Mouse (Mus musculus) WW6 (cell line): Measurements from ENCODE around the gene Sdhd.

Source experiments
- DNase-seq: peaks from one replicate; pipeline ENCODE4 v3.0.0-alpha.2; 2013; ENCODE audit warnings: low read depth, low spot score

The Sdhd gene

DNA sequence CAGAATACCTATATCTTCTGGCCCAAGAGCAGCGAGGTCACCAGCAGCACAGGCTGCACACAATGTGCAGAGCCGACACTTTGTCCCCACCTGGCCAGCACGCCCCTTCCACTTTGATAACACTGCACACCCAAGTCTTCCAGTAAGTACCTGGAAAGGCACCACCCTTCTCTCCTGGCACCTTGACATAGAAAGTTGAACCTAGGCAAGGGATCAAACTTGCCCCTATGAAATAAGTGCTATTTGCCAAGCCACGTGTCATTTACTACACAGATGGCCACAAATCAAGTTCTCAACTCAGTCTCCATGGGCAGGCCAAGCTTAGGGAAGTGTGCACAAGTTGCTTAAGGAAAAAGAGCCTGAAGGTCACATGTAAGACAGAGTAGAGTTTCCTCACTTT lies 16.7 kb downstream of the Sdhd start:
- DNase-seq = no peak

DNA sequence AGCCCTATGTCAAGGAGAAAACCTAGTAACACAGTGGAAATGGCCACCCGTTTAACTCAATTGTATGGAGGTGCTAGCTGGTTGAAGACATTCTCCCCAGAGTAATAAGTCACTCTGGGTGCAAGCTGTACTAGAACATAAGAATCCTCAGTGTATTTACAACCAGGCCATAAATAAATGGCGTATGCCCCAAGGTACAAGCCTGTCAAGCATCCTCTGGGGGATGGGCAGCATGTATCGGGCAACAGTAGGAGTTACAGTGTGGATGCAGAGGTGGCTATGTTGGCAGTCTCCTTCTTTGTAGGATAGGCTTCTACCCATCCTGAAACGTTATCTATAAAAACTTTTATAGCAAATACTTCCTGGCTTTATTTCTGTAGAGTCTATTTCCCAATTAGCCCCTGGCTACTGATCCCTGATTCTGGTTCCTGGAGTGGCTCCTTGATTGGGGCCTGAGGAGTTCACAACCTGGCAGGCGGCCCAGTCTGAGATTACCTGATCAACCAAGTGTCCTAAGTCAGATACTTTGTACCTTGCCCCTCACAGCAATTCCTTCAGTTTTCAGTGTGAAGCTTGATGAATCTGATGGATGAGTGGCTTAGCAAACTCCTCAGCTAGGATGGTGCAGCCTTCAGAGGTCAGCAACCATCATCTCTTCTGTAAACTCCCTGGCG lies 18.3 kb downstream of the Sdhd start:
- DNase-seq = no peak

GRCm38 (mm10) chr9:50580370-50580769 lies 23.2 kb downstream of the Sdhd start:
- no peak for DNase-seq

DNA sequence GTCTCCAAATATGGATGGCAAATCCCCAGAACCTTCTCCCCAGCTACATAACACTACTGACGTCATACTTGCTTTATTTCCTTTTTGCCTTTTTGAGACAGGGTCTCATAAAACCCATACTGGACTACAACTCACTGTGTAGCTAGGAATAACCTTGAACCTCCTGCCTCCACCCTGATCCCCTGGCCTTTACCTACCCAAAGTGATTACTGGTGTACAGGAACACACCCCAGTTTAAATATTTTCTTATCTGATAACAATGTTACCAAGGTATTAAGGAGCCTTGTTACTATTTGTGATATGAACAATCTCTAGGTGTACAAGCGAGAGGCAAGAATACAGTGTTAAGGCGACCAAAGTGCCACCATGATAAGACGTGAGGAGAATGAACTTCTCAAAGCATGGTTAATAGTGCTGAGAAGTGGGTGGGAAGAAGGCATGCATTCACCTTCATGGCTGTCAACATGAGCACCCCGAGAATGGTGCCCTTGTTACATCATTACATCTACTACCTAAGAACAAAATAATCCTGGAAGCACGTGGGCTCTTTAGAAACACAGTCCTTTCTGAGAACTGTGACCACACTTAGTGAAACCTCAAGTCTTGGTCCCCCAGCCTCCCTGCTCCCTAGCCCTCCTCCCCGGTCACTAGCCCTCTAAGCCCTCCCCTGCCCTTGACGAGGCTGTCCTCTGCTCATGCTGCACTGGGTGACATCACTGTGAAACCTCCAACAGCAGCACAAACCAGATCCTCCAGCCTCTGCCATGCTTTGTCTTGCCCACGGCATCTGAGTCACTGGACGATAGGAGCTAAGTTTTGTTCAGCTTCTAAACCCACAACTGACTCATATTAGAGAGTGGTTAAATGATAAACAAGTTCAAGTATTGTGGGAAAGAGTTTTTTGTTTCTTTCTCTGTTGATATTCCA lies 33.8 kb downstream of the Sdhd start:
- DNase-seq = no peak

GRCm38 (mm10) chr9:50567881-50568280 lies 35.7 kb downstream of the Sdhd start:
- DNase-seq = no peak

- DNase-seq = no peak
Observed at GRCm38 (mm10) chr9:50567372-50567771, 36.2 kb downstream of the Sdhd start.

- no peak for DNase-seq
Observed at GRCm38 (mm10) chr9:50565940-50566339, 37.7 kb downstream of the Sdhd start.

- DNase-seq = no peak
Observed at GRCm38 (mm10) chr9:50565173-50565572, 38.4 kb downstream of the Sdhd start.

DNA sequence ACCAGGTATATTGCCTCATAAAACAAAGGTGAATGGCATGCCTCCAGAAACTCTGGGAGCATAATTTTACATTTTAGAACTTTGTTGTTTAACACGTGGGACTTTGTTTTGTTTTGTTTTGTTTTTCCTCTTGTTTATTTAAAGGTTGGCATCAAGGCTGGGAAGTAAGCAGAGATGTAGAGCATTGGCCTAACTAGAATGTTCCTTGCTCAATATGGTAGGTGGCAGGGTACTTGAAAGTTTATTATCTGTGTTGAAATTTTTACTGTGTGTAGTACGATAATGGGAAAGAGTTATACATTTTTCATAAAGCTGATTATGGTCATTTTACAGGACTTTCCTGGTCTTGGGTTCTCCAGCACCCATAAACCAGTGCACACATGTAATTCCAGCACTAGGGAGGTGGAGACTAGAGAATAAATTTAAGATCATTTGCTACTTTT lies 41.7 kb downstream of the Sdhd start:
- no peak for DNase-seq

DNA sequence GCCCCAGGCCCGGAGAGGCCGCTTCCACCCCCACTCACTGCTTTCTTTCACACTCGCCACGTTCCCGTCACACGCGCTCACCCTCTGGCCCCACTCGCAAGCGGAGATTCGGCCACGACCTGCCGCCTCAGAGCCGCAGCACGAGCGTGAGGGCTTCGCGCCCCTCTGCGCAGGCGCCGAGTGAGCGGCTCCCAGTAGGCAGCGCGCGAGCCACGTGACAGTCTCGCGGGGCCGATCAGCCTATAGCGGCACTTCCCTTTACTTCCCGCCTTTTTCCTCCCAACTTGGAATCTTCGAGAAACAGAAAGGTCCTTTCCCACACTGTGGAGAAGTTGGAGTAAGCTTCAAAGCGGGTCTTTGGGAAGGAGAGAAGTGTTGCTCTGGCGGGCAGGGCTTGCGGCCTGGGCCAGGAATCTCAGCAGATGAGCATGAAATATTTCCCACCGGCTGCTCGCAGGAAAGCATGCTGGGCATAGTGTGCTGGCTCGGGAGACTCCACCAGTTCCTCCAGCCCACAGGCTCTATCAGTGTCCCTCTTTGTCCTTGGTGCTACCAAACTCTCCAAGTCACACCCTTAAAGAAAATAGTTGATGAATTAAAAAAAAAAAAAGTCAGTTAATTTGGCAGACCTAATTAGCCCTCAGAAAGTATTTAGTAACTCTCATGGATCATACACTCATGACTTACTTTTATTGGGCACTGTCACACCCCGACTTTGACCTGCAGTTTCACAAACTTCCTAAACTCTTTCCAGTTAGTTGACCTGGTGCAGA lies 42.3 kb downstream of the Sdhd start, which contains the start of gene Tex12:
Gene Tex12 (minus strand): TSS at position 181 of the 773 bp plus-strand sequence.
- DNase-seq = peak; percentile 20

DNA sequence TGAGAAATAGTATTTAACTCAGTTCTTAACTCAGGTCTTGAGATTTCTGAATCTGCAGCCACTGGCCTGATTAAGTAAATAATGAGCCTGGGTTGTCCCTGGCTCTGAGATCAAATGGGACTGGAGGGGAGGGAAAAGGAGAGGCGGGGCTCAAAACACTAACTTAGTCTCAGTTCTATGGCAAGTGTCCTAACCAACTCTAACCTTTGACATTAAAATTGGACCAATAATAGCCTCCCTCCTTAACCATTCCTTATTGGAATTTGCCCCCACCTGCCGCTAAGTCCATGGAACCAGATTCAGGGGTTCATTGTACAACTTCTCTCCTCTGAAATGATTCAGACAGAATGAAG lies 48.5 kb downstream of the Sdhd start, which contains the start of gene Bco2:
Gene Bco2 (minus strand): TSS at position 88 of the 353 bp plus-strand sequence.
- DNase-seq = no peak

DNA sequence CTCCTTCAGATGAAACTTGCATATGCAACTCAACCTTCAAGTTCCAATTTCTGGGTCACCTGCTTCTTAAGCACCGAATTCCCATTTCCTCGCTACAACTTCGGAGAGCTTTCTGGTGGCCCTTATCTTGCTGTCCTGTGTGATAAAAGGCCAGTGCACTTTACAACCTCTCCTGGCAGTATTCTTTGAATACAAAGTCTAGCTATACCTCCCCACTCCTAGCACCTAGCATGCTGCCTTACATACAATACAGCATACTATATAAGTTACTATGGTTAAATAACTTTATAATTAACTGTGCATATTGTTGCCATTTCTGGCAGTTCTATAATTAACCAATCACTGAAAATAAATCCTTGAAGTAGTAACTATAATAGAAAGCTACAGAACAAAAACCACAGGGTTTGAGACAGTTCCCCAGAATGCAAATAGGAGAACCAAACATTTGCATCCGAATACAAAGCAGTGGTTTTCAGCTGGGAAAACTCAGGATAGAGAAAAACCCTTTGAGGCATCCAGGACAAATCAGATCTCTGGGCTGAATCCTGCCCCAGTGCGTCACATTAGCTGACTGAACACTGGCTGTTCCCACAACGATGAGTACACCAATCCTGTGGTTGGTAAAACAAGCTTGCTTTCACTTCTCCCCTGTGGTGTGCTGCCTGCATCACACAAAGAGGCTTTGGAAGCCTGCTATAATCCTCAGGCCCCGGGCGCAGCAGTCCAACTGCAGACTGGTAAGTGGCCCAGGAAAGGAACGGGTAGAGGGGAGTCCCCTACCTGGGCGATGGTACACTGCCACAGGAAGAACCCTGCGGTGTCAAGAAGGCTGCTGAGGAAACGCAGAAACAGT lies 49.1 kb downstream of the Sdhd start, which contains the start of gene Il18:
Gene Il18 (plus strand): TSS at position 587 of the 853 bp plus-strand sequence.
- DNase-seq = peak; percentile 28

DNA sequence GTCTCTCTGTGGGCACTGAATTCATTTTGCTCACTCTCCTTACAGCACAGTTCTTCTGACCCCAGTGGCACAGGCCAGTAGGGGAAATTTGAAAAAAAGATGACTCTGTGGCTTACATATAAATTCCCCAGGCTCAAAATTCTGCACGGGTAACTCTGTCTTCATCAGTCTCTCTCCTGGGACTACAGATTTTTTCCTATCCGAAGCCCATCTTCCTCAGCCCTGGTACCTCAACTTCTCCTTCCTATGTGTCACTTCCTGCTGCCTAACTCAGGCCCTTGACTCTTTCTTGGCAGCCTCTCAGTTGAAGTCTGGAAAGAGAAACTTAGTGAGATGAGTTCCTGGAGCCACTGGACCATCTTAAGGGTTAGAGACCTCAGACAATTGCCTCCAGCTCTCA lies 50.1 kb downstream of the Sdhd start:
- no peak for DNase-seq

DNA sequence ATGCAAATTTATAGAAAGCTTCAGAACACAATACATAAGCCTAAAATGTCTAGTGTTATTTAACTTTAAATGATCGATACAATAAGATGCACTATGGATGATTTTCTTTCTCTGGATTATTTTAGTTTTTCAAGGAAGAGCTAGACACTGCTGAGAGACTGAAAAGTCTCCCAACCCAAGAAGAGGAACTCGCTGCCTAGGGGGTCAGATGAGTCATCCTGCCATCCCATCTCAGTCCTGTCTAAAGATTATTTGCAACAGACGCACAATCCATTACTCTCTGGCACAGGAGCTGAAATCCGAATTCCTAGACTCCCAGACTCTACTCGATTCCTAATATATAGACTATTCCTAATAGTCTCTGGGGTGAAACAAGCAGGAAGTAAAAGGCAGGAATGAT lies 51.4 kb downstream of the Sdhd start:
- DNase-seq = no peak

DNA sequence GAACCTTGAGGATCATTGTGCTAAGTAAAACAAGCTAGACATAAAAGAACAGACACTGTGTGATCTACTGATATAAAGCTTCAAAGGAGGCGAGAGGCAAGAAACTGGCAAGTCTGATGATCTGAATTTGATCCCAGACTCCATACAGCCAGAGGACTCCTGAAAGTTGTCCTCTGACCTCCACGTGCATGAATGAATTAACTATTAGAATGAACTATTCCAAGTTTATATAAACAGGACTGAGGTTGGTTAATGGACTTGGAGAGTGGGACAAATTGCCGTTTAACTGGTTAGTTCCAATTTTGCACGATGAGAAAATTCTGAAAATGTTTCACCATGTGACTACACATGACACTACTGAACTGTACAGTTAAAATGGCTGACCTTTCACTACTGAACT lies 54.7 kb downstream of the Sdhd start:
- DNase-seq = no peak

DNA sequence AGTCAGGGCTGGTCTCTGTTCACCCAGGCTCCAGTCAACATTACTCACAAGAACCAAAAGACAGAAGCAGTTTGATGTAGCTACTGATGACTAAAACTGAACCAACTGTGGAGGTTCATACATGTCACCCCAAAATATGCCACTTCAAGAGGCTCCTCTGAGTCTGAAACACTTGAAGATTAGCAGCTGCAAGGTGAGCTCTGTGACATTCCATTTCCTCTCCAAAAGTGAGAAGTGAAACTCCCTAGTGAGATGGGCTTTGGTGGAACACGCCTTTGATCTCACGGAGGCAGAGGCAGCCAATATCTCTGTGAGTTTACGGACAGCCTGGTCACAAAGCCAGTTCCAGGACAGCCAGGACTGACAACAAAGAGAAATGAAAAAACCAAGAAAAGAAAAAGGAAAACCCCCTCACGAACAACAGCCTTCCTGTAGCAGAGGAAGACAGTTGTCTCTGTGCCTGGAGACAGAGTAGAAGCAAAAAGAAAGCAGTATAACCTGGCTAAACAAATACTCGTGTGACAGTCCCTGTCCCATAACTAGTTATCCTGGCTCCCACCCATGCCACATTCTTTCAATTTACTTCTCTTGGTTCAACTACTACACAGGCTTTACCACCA lies 55.6 kb downstream of the Sdhd start:
- no peak for DNase-seq
